Mouse (Mus musculus): ENCODE measurements around the gene Ppp1r3e. TPM values are rescaled to one million over a fixed set of nuclear protein-coding genes. Genes with fewer than 3 reads are reported as not detected.

Gene Ppp1r3e
- total and polyA plus RNA-seq, 3 experiments, result 2.8 to 4.8 (median 3.4) TPM

DNA sequence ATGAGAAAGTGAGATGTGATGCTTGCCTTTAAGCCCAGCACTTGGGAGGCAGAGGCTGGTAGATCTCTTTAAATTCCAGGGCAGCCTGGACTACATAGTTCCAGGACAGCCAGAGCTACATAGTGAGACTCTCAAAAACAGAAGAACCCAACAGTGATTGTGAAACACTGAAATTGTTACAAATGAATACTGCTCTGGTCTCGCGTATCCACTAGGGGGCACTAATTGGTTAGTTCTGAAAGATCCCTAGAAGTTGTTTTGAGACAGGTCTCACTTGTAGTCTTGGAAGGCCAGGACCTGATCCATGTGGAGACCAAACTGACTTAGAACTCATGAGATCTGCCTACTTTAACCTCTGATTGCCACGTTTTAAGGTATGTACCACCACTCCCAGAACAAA, 23.0 kb upstream of the Ppp1r3e start:
- DNase-seq, result peak in 1 of 2 experiments; percentile 56

DNA sequence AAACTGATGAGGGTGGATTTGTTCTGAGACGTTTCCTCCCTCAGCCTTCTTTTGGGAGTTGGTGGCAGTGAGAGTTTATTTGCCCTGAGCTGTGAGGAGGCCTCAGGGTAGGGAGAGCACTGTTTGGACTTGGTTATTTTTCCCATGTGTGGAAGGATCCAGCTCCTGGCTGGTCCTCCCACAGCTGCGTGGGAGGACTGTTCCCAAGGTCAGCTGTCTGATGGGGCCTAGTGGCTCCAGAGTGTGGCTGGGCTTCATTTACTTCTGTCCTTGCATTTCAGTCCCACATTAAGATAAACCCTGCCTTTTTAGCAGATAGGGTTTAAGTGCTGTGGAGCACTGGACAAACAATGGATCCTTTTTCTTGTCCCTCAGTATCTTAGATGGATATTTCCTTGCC, 20.1 kb upstream of the Ppp1r3e start:
- H3K9ac ChIP-seq (ENCODE audit: low read depth, low read length), result no peak overlapping the region

More for the DNA sequence above, 23.0 kb upstream of the Ppp1r3e start:
- 1% methylated on average over 3 of the region's 3 CpGs for WGBS
- H3K9ac ChIP-seq (ENCODE audit: low read depth, low read length), result no peak overlapping the region; the same call in 1 of the 2 replicates
- peaks cover 1% of the 10 kb centered on the region for H3K4me1 ChIP-seq (ENCODE audit: control insufficient read depth, insufficient read depth, low read length)
- intact Hi-C loops (cut with DNase I), result loop anchor here (1.0 to 2.0 kb wide), 3 partner anchors 16 to 114 kb away; partner anchors contain the start of gene Ngdn
- no peak for TF ChIP-seq EP300 (IDR thresholded peaks at IDR 0.05; ENCODE audit: insufficient read depth, low read depth, low read length)
- peak; percentile 92 for TF ChIP-seq CTCF (IDR thresholded peaks at IDR 0.05)
- TF ChIP-seq POLR2A (IDR thresholded peaks at IDR 0.05; ENCODE audit: insufficient read depth, low read depth, low read length), result 0 out of 2 replicates have a peak, but pooled peaks have one; percentile 29
- H3K79me2 ChIP-seq (replicated peaks; ENCODE audit: control insufficient read depth, insufficient read depth, low read length), result no peaks in the 10 kb centered on the region
- no peak overlapping the region for H3K4me3 ChIP-seq
- H3K27ac ChIP-seq, result no peak overlapping the region
- H3K27me3 ChIP-seq (ENCODE audit: control insufficient read depth, insufficient read depth, low read length), result no peaks in the 10 kb centered on the region
- peaks cover 7% of the 10 kb centered on the region for H3K36me3 ChIP-seq (ENCODE audit: control insufficient read depth, insufficient read depth, low read length)

DNA sequence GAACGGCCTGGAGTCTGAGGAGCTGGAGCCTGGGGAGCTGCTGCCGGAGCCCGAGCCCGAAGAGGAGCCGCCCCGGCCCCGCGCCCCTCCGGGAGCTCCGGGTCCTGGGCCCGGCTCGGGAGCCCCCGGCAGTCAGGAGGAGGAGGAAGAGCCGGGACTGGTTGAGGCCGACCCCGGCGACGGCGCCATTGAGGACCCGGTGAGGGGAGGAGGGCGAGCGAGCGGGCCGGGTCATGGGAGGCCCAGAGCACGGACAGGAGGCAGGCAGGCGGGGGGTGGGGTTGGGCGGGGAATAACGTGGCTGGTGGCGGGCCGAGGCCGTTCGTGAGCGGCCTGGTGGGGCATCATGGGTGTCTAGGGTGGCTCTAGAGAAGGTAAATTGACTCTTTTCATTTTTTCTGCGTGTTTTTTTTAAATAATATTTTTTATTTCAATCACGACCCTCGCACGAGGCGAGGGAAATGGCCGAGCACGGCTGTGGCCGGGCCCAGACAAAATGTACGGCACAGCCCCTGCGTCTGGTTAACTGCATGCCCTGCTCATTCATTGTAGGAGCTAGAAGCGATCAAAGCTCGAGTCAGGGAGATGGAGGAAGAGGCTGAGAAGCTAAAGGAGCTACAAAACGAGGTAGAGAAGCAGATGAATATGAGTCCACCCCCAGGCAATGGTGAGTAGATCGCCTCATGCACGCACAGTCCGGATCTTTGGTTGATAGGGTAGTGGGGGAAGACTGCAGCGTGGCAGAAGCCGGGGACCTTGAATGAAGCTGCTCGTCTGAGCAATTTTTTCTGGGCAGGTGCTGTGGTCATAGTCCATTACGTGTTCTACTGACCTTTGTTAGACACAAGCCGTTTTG, 17.2 kb upstream of the Ppp1r3e start:
- no peak for DNase-seq
- Histone ChIP-seq H3K4me3 (peak overlapping the region; percentile 91), H3K4me1 (ENCODE audit: control insufficient read depth, insufficient read depth, low read length) (peaks cover 3% of the 10 kb centered on the region; the same call in 1 of the 2 replicates), H3K79me2 (replicated peaks; ENCODE audit: control insufficient read depth, insufficient read depth, low read length) (peaks cover 2% of the 10 kb centered on the region), H3K27ac (peak overlapping the region; percentile 85), H3K36me3 (ENCODE audit: control insufficient read depth, insufficient read depth, low read length) (peaks cover 14% of the 10 kb centered on the region), H3K9ac (ENCODE audit: low read depth, low read length) (peak overlapping the region; percentile 92), H3K27me3 (ENCODE audit: control insufficient read depth, insufficient read depth, low read length) (no peaks in the 10 kb centered on the region)
- no peak for TF ChIP-seq EP300 (IDR thresholded peaks at IDR 0.05; ENCODE audit: insufficient read depth, low read depth, low read length)
- TF ChIP-seq POLR2A (IDR thresholded peaks at IDR 0.05; ENCODE audit: insufficient read depth, low read depth, low read length), result 0 out of 2 replicates have a peak, but pooled peaks have one; percentile 18
- under 1% methylated on average over 54 of the region's 54 CpGs for WGBS
- intact Hi-C loops (cut with DNase I), result no loop called here

More for the DNA sequence above, 20.1 kb upstream of the Ppp1r3e start:
- H3K36me3 ChIP-seq (ENCODE audit: control insufficient read depth, insufficient read depth, low read length), result peaks cover 14% of the 10 kb centered on the region
- intact Hi-C loops (cut with DNase I), result no loop called here
- peaks cover 2% of the 10 kb centered on the region for H3K79me2 ChIP-seq (replicated peaks; ENCODE audit: control insufficient read depth, insufficient read depth, low read length)
- H3K4me1 ChIP-seq (ENCODE audit: control insufficient read depth, insufficient read depth, low read length), result peaks cover 4% of the 10 kb centered on the region
- no peak overlapping the region for H3K27ac ChIP-seq
- DNase-seq, result no peak
- H3K27me3 ChIP-seq (ENCODE audit: control insufficient read depth, insufficient read depth, low read length), result no peaks in the 10 kb centered on the region
- H3K4me3 ChIP-seq, result no peak overlapping the region
- TF ChIP-seq POLR2A (IDR thresholded peaks at IDR 0.05; ENCODE audit: insufficient read depth, low read depth, low read length) (no peak), CTCF (IDR thresholded peaks at IDR 0.05) (no peak), EP300 (IDR thresholded peaks at IDR 0.05; ENCODE audit: insufficient read depth, low read depth, low read length) (no peak)
- WGBS, result 32% methylated on average over 2 of the region's 2 CpGs

DNA sequence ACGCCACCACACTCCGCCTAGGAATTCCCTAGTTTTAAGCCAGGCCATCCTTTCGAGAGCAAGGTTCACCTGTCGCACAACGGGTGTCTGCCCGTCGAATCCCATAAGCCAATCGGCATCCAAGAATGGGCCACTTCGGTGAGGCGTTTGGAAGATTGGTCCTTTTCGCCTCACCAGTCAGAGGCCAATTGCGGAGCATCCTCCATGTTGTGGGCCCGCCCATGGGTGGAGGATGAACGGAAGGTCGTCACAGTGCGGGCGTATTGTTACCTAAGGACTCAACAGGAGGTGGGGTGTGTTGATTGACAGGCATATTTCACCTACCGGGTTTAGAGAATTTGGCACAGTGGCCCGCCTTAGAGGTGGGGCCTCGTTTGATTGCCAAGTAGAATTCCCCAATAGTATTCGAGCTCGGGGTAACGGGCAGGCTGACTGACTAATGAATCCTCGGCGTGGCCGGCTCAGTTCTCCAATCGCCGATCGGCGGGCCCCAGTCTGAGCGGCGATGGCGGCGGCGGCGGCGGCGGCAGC, 16.4 kb upstream of the Ppp1r3e start:
- intact Hi-C loops (cut with DNase I), result loop anchor here (1.0 to 2.0 kb wide), 2 partner anchors 29 to 201 kb away; partner anchors contain the start of gene Thtpa
- WGBS, result under 1% methylated on average over 38 of the region's 38 CpGs

DNA sequence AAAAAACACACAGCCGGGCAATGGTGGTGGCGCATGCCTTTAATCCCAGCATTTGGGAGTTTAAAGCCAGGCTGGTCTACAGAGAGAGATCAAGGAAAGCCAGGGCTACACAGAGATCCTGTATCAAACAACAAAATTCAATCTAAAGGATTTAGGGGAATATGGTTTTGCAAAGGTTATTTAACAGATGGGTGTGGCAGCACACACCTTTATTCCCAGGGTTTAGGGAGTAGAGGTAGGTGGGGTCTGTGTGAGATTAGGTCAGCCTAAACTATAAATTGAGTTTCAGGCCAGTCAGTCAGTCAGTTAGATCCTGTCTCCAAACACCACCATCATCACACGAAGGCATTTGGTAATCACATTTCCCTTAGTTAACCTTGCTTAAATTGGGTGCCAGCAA, 14.8 kb upstream of the Ppp1r3e start, which contains the start of gene Pabpn1:
Gene Pabpn1, plus strand, starts transcription at position 301 of the 400 bp plus-strand sequence.
- no peak within 1 kb of the TSS for H3K9ac ChIP-seq (ENCODE audit: low read depth, low read length)
- 94% methylated on average over 3 of the region's 3 CpGs for WGBS
- intact Hi-C loops (cut with DNase I), result loop anchor here (2.0 kb wide), 1 partner anchor 203 kb away; the partner anchor contains the start of gene Thtpa

More for the DNA sequence above, 16.4 kb upstream of the Ppp1r3e start:
- peak overlapping the region; percentile 91 for H3K4me3 ChIP-seq
- peak overlapping the region; percentile 92 for H3K9ac ChIP-seq (ENCODE audit: low read depth, low read length)
- H3K27ac ChIP-seq, result peak overlapping the region; percentile 90
- H3K79me2 ChIP-seq (replicated peaks; ENCODE audit: control insufficient read depth, insufficient read depth, low read length), result peaks cover 2% of the 10 kb centered on the region
- H3K27me3 ChIP-seq (ENCODE audit: control insufficient read depth, insufficient read depth, low read length), result no peaks in the 10 kb centered on the region
- peaks cover 14% of the 10 kb centered on the region for H3K36me3 ChIP-seq (ENCODE audit: control insufficient read depth, insufficient read depth, low read length)
- DNase-seq, result peak; percentile 99
- peaks cover 3% of the 10 kb centered on the region; the same call in 1 of the 2 replicates for H3K4me1 ChIP-seq (ENCODE audit: control insufficient read depth, insufficient read depth, low read length)
- TF ChIP-seq POLR2A (IDR thresholded peaks at IDR 0.05; ENCODE audit: insufficient read depth, low read depth, low read length) (peak; percentile 92), EP300 (IDR thresholded peaks at IDR 0.05; ENCODE audit: insufficient read depth, low read depth, low read length) (peak; percentile 91), CTCF (IDR thresholded peaks at IDR 0.05) (no peak)

More for the DNA sequence above, 14.8 kb upstream of the Ppp1r3e start, which contains the start of gene Pabpn1:
- no peak for DNase-seq
- Histone ChIP-seq H3K4me1 (ENCODE audit: control insufficient read depth, insufficient read depth, low read length) (peaks cover 3% of the 10 kb centered on the region; the same call in 1 of the 2 replicates), H3K27me3 (ENCODE audit: control insufficient read depth, insufficient read depth, low read length) (no peaks in the 10 kb centered on the region), H3K4me3 (peak within 1 kb of the TSS; percentile 52), H3K79me2 (replicated peaks; ENCODE audit: control insufficient read depth, insufficient read depth, low read length) (peaks cover 2% of the 10 kb centered on the region), H3K27ac (peak within 1 kb of the TSS; percentile 90), H3K36me3 (ENCODE audit: control insufficient read depth, insufficient read depth, low read length) (peaks cover 14% of the 10 kb centered on the region)
- no peak for TF ChIP-seq EP300 (IDR thresholded peaks at IDR 0.05; ENCODE audit: insufficient read depth, low read depth, low read length)
- TF ChIP-seq POLR2A (IDR thresholded peaks at IDR 0.05; ENCODE audit: insufficient read depth, low read depth, low read length), result no peak
- TF ChIP-seq CTCF (IDR thresholded peaks at IDR 0.05), result no peak
